Mouse (Mus musculus): ENCODE results near the gene Plk1. TPM values are rescaled to one million over a fixed set of nuclear protein-coding genes. Genes with fewer than 3 reads are reported as not detected.

Gene Plk1
- 143 and 172 TPM in 2 replicates for polyA plus RNA-seq (2016; fragmentation: Nextera tagmentation; extraction: Ambion mirVana)

GRCm38 (mm10) chr7:122158915-122159902, at the start of gene Plk1:
Plk1 (plus strand) TSS chr7:122159439.
- peak; percentile 94 for DNase-seq (ENCODE audit: low spot score)
- H3K9me3 ChIP-seq = no peaks in the 10 kb centered on the region
- H3K4me1 ChIP-seq = peaks cover 37% of the 10 kb centered on the region
- H3K27me3 ChIP-seq (ENCODE audit: insufficient read depth, poor library complexity, severe bottlenecking) = no peaks in the 10 kb centered on the region
- H3K36me3 ChIP-seq = peaks cover 35% of the 10 kb centered on the region
- peak within 1 kb of the TSS; percentile 78 for H3K4me3 ChIP-seq
- WGBS = under 1% methylated on average over 63 of the region's 63 CpGs
- H3K27ac ChIP-seq = peak within 1 kb of the TSS; percentile 90

- Histone ChIP-seq H3K36me3 (peaks cover 82% of the 10 kb centered on the region), H3K9me3 (no peaks in the 10 kb centered on the region), H3K4me1 (no peaks in the 10 kb centered on the region)
Measured at GRCm38 (mm10) chr7:122123518-122123917, 35.7 kb upstream of the Plk1 start.

GRCm38 (mm10) chr7:122125636-122126035, 33.6 kb upstream of the Plk1 start:
- no peak for DNase-seq (ENCODE audit: low spot score)
- 75% methylated on average over 8 of the region's 8 CpGs for WGBS
- H3K4me1 ChIP-seq = no peaks in the 10 kb centered on the region
- no peak overlapping the region for H3K27ac ChIP-seq
- H3K4me3 ChIP-seq = no peak overlapping the region
- no peaks in the 10 kb centered on the region for H3K27me3 ChIP-seq (ENCODE audit: insufficient read depth, poor library complexity, severe bottlenecking)
- peaks cover 69% of the 10 kb centered on the region for H3K36me3 ChIP-seq
- no peaks in the 10 kb centered on the region for H3K9me3 ChIP-seq

More at GRCm38 (mm10) chr7:122123518-122123917, 35.7 kb upstream of the Plk1 start:
- no peak overlapping the region for H3K4me3 ChIP-seq
- 80% methylated on average over 4 of the region's 4 CpGs for WGBS
- H3K27ac ChIP-seq = no peak overlapping the region
- no peaks in the 10 kb centered on the region for H3K27me3 ChIP-seq (ENCODE audit: insufficient read depth, poor library complexity, severe bottlenecking)
- DNase-seq (ENCODE audit: low spot score) = no peak

- 90% methylated on average over 11 of the region's 11 CpGs for WGBS
- H3K27me3 ChIP-seq (ENCODE audit: insufficient read depth, poor library complexity, severe bottlenecking) = no peaks in the 10 kb centered on the region
- no peak overlapping the region for H3K4me3 ChIP-seq
- no peak overlapping the region for H3K27ac ChIP-seq
- peaks cover 57% of the 10 kb centered on the region for H3K36me3 ChIP-seq
- H3K9me3 ChIP-seq = no peaks in the 10 kb centered on the region
- DNase-seq (ENCODE audit: low spot score) = no peak
- peaks cover 5% of the 10 kb centered on the region; the same call in 1 of the 2 replicates for H3K4me1 ChIP-seq
Measured at GRCm38 (mm10) chr7:122126946-122127345, 32.3 kb upstream of the Plk1 start.

GRCm38 (mm10) chr7:122131834-122132233, 27.4 kb upstream of the Plk1 start:
- H3K36me3 ChIP-seq = peaks cover 42% of the 10 kb centered on the region

GRCm38 (mm10) chr7:122132497-122133337, 26.5 kb upstream of the Plk1 start, which contains the start of the genes Palb2 and Dctn5:
Palb2 (minus strand) TSS chr7:122132985.
Dctn5 (plus strand) TSS chr7:122133041.
- peak within 1 kb of the TSS; percentile 88 for H3K27ac ChIP-seq
- peaks cover 12% of the 10 kb centered on the region for H3K4me1 ChIP-seq
- peak within 1 kb of the TSS; percentile 85 for H3K4me3 ChIP-seq
- under 1% methylated on average over 54 of the region's 54 CpGs for WGBS
- H3K36me3 ChIP-seq = peaks cover 38% of the 10 kb centered on the region
- no peaks in the 10 kb centered on the region for H3K9me3 ChIP-seq
- DNase-seq (ENCODE audit: low spot score) = peak; percentile 98
- no peaks in the 10 kb centered on the region for H3K27me3 ChIP-seq (ENCODE audit: insufficient read depth, poor library complexity, severe bottlenecking)

More at GRCm38 (mm10) chr7:122131834-122132233, 27.4 kb upstream of the Plk1 start:
- Histone ChIP-seq H3K4me1 (peaks cover 12% of the 10 kb centered on the region), H3K27ac (no peak overlapping the region), H3K4me3 (peak overlapping the region; percentile 85), H3K27me3 (ENCODE audit: insufficient read depth, poor library complexity, severe bottlenecking) (no peaks in the 10 kb centered on the region), H3K9me3 (no peaks in the 10 kb centered on the region)
- no peak for DNase-seq (ENCODE audit: low spot score)

GRCm38 (mm10) chr7:122133338-122133625, 26.0 kb upstream of the Plk1 start:
- H3K4me3 ChIP-seq = peak overlapping the region; percentile 85
- no peak for DNase-seq (ENCODE audit: low spot score)
- H3K27ac ChIP-seq = peak overlapping the region; percentile 88
- H3K27me3 ChIP-seq (ENCODE audit: insufficient read depth, poor library complexity, severe bottlenecking) = no peaks in the 10 kb centered on the region
- WGBS = 18% methylated on average over 8 of the region's 8 CpGs
- H3K9me3 ChIP-seq = no peaks in the 10 kb centered on the region
- H3K36me3 ChIP-seq = peaks cover 38% of the 10 kb centered on the region
- peaks cover 12% of the 10 kb centered on the region for H3K4me1 ChIP-seq

GRCm38 (mm10) chr7:122135070-122135469, 24.2 kb upstream of the Plk1 start:
- Histone ChIP-seq H3K9me3 (no peaks in the 10 kb centered on the region), H3K27ac (no peak overlapping the region), H3K4me3 (no peak overlapping the region), H3K36me3 (peaks cover 51% of the 10 kb centered on the region), H3K27me3 (ENCODE audit: insufficient read depth, poor library complexity, severe bottlenecking) (no peaks in the 10 kb centered on the region), H3K4me1 (peaks cover 12% of the 10 kb centered on the region)
- no peak for DNase-seq (ENCODE audit: low spot score)
- 74% methylated on average over 10 of the region's 10 CpGs for WGBS

GRCm38 (mm10) chr7:122137071-122137470, 22.2 kb upstream of the Plk1 start:
- Histone ChIP-seq H3K9me3 (no peaks in the 10 kb centered on the region), H3K4me3 (no peak overlapping the region), H3K36me3 (peaks cover 68% of the 10 kb centered on the region), H3K27me3 (ENCODE audit: insufficient read depth, poor library complexity, severe bottlenecking) (no peaks in the 10 kb centered on the region), H3K27ac (no peak overlapping the region), H3K4me1 (peaks cover 7% of the 10 kb centered on the region)
- DNase-seq (ENCODE audit: low spot score) = no peak

GRCm38 (mm10) chr7:122138190-122138589, 21.0 kb upstream of the Plk1 start:
- Histone ChIP-seq H3K4me1 (peaks cover 5% of the 10 kb centered on the region), H3K4me3 (no peak overlapping the region), H3K36me3 (peaks cover 76% of the 10 kb centered on the region), H3K9me3 (no peaks in the 10 kb centered on the region), H3K27ac (no peak overlapping the region), H3K27me3 (ENCODE audit: insufficient read depth, poor library complexity, severe bottlenecking) (no peaks in the 10 kb centered on the region)
- DNase-seq (ENCODE audit: low spot score) = no peak
- WGBS = 95% methylated on average over 5 of the region's 5 CpGs

- Histone ChIP-seq H3K4me3 (no peak overlapping the region), H3K36me3 (peaks cover 87% of the 10 kb centered on the region), H3K27me3 (ENCODE audit: insufficient read depth, poor library complexity, severe bottlenecking) (no peaks in the 10 kb centered on the region), H3K4me1 (no peaks in the 10 kb centered on the region), H3K9me3 (no peaks in the 10 kb centered on the region), H3K27ac (no peak overlapping the region)
- no peak for DNase-seq (ENCODE audit: low spot score)
Measured at GRCm38 (mm10) chr7:122140991-122141390, 18.2 kb upstream of the Plk1 start.

- Histone ChIP-seq H3K4me1 (peaks cover 3% of the 10 kb centered on the region), H3K9me3 (no peaks in the 10 kb centered on the region), H3K4me3 (no peak overlapping the region), H3K27me3 (ENCODE audit: insufficient read depth, poor library complexity, severe bottlenecking) (no peaks in the 10 kb centered on the region), H3K27ac (no peak overlapping the region), H3K36me3 (peaks cover 24% of the 10 kb centered on the region)
- no peak for DNase-seq (ENCODE audit: low spot score)
- 83% methylated on average over 4 of the region's 4 CpGs for WGBS
Measured at GRCm38 (mm10) chr7:122152473-122152872, 6.8 kb upstream of the Plk1 start.

- WGBS = 7% methylated on average over 13 of the region's 13 CpGs
- H3K9me3 ChIP-seq = no peaks in the 10 kb centered on the region
- H3K36me3 ChIP-seq = peaks cover 28% of the 10 kb centered on the region
- H3K27me3 ChIP-seq (ENCODE audit: insufficient read depth, poor library complexity, severe bottlenecking) = no peaks in the 10 kb centered on the region
- peak overlapping the region; percentile 90 for H3K27ac ChIP-seq
- DNase-seq (ENCODE audit: low spot score) = no peak
- H3K4me1 ChIP-seq = peaks cover 37% of the 10 kb centered on the region
- peak overlapping the region; percentile 78 for H3K4me3 ChIP-seq
Measured at GRCm38 (mm10) chr7:122158488-122158887, 751 bp upstream of the Plk1 start.

Measured in heart, embryonic 10.5 days (tissue).